Mouse (Mus musculus) kidney, embryonic 16.5 days (tissue): ENCODE results near the gene Prkag1. TPM values are rescaled to one million over a fixed set of nuclear protein-coding genes. Genes with fewer than 3 reads are reported as not detected.

Source experiments
- ATAC-seq: fragments of 200-750 bp; cut with Nextera tagmentation; 2 replicates; pipeline ENCODE4 v1.8.0; 2017; ENCODE audit warnings: moderate TSS enrichment; ENCODE audit not compliant: low FRiP score, low TSS enrichment
- H3K27ac ChIP-seq: fragments of 300-500 bp; sonication (generic); 2 replicates; pipeline ENCODE4 v1.5.1; 2014; ENCODE audit warnings: low read length
- H3K27me3 ChIP-seq: fragments of 300-500 bp; sonication (generic); 2 replicates; pipeline ENCODE4 v1.6.1; 2014; ENCODE audit warnings: low read length, control low read depth, mixed read lengths; ENCODE audit not compliant: insufficient read depth
- H3K36me3 ChIP-seq: fragments of 300-500 bp; sonication (generic); 2 replicates; pipeline ENCODE4 v1.6.1; 2014; ENCODE audit warnings: low read length, control low read depth, mixed read lengths; ENCODE audit not compliant: insufficient read depth
- H3K4me1 ChIP-seq: fragments of 300-500 bp; sonication (generic); 2 replicates; pipeline ENCODE4 v1.6.1; 2014; ENCODE audit warnings: low read length, control low read depth, mixed read lengths; ENCODE audit not compliant: insufficient read depth
- H3K4me2 ChIP-seq: fragments of 300-500 bp; sonication (generic); replicated peaks from 2 replicates; pipeline ENCODE4 v1.6.1; 2014; ENCODE audit warnings: low read depth, low read length
- H3K4me3 ChIP-seq: fragments of 300-500 bp; sonication (generic); 2 replicates; pipeline ENCODE4 v1.5.1; 2014; ENCODE audit warnings: mild to moderate bottlenecking, low read length
- H3K9ac ChIP-seq: fragments of 300-500 bp; sonication (generic); replicated peaks from 2 replicates; pipeline ENCODE4 v1.6.1; 2014; ENCODE audit warnings: low read length
- H3K9me3 ChIP-seq: fragments of 300-500 bp; sonication (generic); 2 replicates; pipeline ENCODE4 v1.6.1; 2016; ENCODE audit warnings: low read length, control low read depth
- WGBS: fragments of 180-500 bp; shearing (Covaris S2); extraction: QIAGEN DNeasy Blood & Tissue Kit; methylation state at CpG from one replicate; pipeline ENCODE4 v1.1.7; 2014; 5-methylcytosine and 5-hydroxymethylcytosine counted together
- polyA plus RNA-seq: library from polyadenylated mRNA; unstranded; fragments of >200 nt; fragmentation: Nextera tagmentation; extraction: Ambion mirVana; gene quantifications from 2 replicates; pipeline ENCODE4 v1.2.1, GENCODE M21; 2015

Gene Prkag1
- polyA plus RNA-seq, 1 experiment from 2014 or later = 119 TPM

- no peaks in the 10 kb centered on the region for H3K4me1 ChIP-seq
- no peak for ATAC-seq
- no peak overlapping the region for H3K4me2 ChIP-seq
- no peaks in the 10 kb centered on the region for H3K9me3 ChIP-seq
- WGBS = 91% methylated on average over 11 of the region's 11 CpGs
- no peak overlapping the region for H3K27ac ChIP-seq
- H3K9ac ChIP-seq = no peak overlapping the region
- H3K4me3 ChIP-seq = no peak overlapping the region
- H3K27me3 ChIP-seq = no peaks in the 10 kb centered on the region
- peaks cover 100% of the 10 kb centered on the region for H3K36me3 ChIP-seq
These were observed 12.4 kb upstream of the Prkag1 start for GRCm38 (mm10) chr15:98843595-98844223.

GRCm38 (mm10) chr15:98839671-98840585 is 8.6 kb upstream of the Prkag1 start:
- H3K9ac ChIP-seq = no peak overlapping the region
- no peaks in the 10 kb centered on the region for H3K9me3 ChIP-seq
- H3K36me3 ChIP-seq = peaks cover 98% of the 10 kb centered on the region
- no peaks in the 10 kb centered on the region for H3K4me1 ChIP-seq
- WGBS = 95% methylated on average over 30 of the region's 30 CpGs
- no peak for ATAC-seq
- no peak overlapping the region for H3K4me2 ChIP-seq
- H3K27me3 ChIP-seq = no peaks in the 10 kb centered on the region
- H3K27ac ChIP-seq = no peak overlapping the region
- no peak overlapping the region for H3K4me3 ChIP-seq

- Histone ChIP-seq H3K4me3 (no peak overlapping the region), H3K27me3 (no peaks in the 10 kb centered on the region), H3K4me2 (no peak overlapping the region), H3K9me3 (no peaks in the 10 kb centered on the region), H3K27ac (no peak overlapping the region), H3K36me3 (peaks cover 97% of the 10 kb centered on the region), H3K9ac (no peak overlapping the region), H3K4me1 (no peaks in the 10 kb centered on the region)
- no peak for ATAC-seq
- WGBS = 94% methylated on average over 14 of the region's 14 CpGs
These were observed 7.8 kb upstream of the Prkag1 start for GRCm38 (mm10) chr15:98839161-98839560.

- Histone ChIP-seq H3K27me3 (no peaks in the 10 kb centered on the region), H3K4me1 (peaks cover 2% of the 10 kb centered on the region), H3K9ac (no peak overlapping the region), H3K36me3 (peaks cover 96% of the 10 kb centered on the region), H3K27ac (no peak overlapping the region), H3K4me3 (no peak overlapping the region), H3K9me3 (no peaks in the 10 kb centered on the region), H3K4me2 (no peak overlapping the region)
- 74% methylated on average over 4 of the region's 4 CpGs for WGBS
- no peak for ATAC-seq
These were observed 6.4 kb upstream of the Prkag1 start for GRCm38 (mm10) chr15:98837743-98838103.

- peaks cover 7% of the 10 kb centered on the region for H3K4me1 ChIP-seq
- H3K36me3 ChIP-seq = peaks cover 91% of the 10 kb centered on the region
- H3K4me2 ChIP-seq = no peak overlapping the region
- no peaks in the 10 kb centered on the region for H3K9me3 ChIP-seq
- no peak overlapping the region for H3K4me3 ChIP-seq
- no peaks in the 10 kb centered on the region for H3K27me3 ChIP-seq
- H3K27ac ChIP-seq = no peak overlapping the region
- ATAC-seq = no peak
- H3K9ac ChIP-seq = no peak overlapping the region
- whole genome bisulfite sequencing = 90% methylated on average over 21 of the region's 21 CpGs
These were observed 5.9 kb upstream of the Prkag1 start for GRCm38 (mm10) chr15:98837006-98837742.

- Histone ChIP-seq H3K27me3 (no peaks in the 10 kb centered on the region), H3K4me3 (no peak overlapping the region), H3K4me1 (peaks cover 13% of the 10 kb centered on the region), H3K36me3 (peaks cover 72% of the 10 kb centered on the region), H3K4me2 (no peak overlapping the region), H3K9me3 (no peaks in the 10 kb centered on the region), H3K27ac (no peak overlapping the region), H3K9ac (no peak overlapping the region)
- 95% methylated on average over 14 of the region's 14 CpGs for WGBS
- ATAC-seq = no peak
These were observed 4.0 kb upstream of the Prkag1 start for GRCm38 (mm10) chr15:98835291-98835690.

GRCm38 (mm10) chr15:98834059-98834458 is 2.7 kb upstream of the Prkag1 start:
- Histone ChIP-seq H3K4me3 (no peak overlapping the region), H3K27ac (no peak overlapping the region), H3K4me1 (peaks cover 25% of the 10 kb centered on the region), H3K9me3 (no peaks in the 10 kb centered on the region), H3K36me3 (peaks cover 60% of the 10 kb centered on the region), H3K27me3 (no peaks in the 10 kb centered on the region), H3K4me2 (no peak overlapping the region), H3K9ac (no peak overlapping the region)
- no peak for ATAC-seq
- 78% methylated on average over 12 of the region's 13 CpGs for WGBS

GRCm38 (mm10) chr15:98833281-98833680 is 2.0 kb upstream of the Prkag1 start:
- Histone ChIP-seq H3K4me1 (peaks cover 26% of the 10 kb centered on the region), H3K4me3 (no peak overlapping the region), H3K27ac (no peak overlapping the region), H3K9ac (no peak overlapping the region), H3K9me3 (no peaks in the 10 kb centered on the region), H3K4me2 (no peak overlapping the region), H3K27me3 (no peaks in the 10 kb centered on the region), H3K36me3 (peaks cover 52% of the 10 kb centered on the region)
- 83% methylated on average over 11 of the region's 11 CpGs for WGBS
- ATAC-seq = no peak

- ATAC-seq = no peak
- no peak overlapping the region for H3K4me3 ChIP-seq
- peak overlapping the region; percentile 94 for H3K27ac ChIP-seq
- no peaks in the 10 kb centered on the region for H3K27me3 ChIP-seq
- 0 out of 2 replicates have a peak overlapping the region, but pooled peaks have one; percentile 13 for H3K9ac ChIP-seq
- peaks cover 26% of the 10 kb centered on the region for H3K4me1 ChIP-seq
- H3K4me2 ChIP-seq = peak overlapping the region; percentile 70
- 52% methylated on average over 12 of the region's 12 CpGs for WGBS
- no peaks in the 10 kb centered on the region for H3K9me3 ChIP-seq
- peaks cover 48% of the 10 kb centered on the region for H3K36me3 ChIP-seq
These were observed 1.1 kb upstream of the Prkag1 start for GRCm38 (mm10) chr15:98832161-98833058.
